Mouse (Mus musculus) erythroblast, embryonic 14.5 days (primary cell): Measurements from ENCODE around the gene Lhx6.

ENCODE experiments used
- GATA1 ChIP-seq: IDR thresholded peaks from 2 replicates; pipeline ENCODE4 v1.6.1; 2012; ENCODE audit warnings: low read length, inconsistent platforms, mixed read lengths
- TAL1 ChIP-seq: IDR thresholded peaks from 3 replicates; pipeline ENCODE4 v1.6.1; 2012; ENCODE audit warnings: low read length, inconsistent platforms, mixed read lengths

- no peak for TF ChIP-seq GATA1
- no peak for TF ChIP-seq TAL1
Measured at GRCm38 (mm10) chr2:36039297-36039985, 65.8 kb downstream of the Lhx6 start.
